Mouse (Mus musculus) G1E-ER4 (cell line): ENCODE data around the gene Rnf224. TPM values are rescaled to one million over a fixed set of nuclear protein-coding genes. Genes with fewer than 3 reads are reported as not detected.

Source experiments
- GATA1 ChIP-seq: IDR thresholded peaks from one replicate; pipeline ENCODE4 v1.8.0; 2012; ENCODE audit warnings: low read length, inconsistent platforms
- polyA plus RNA-seq: library from polyadenylated mRNA; stranded (reverse); fragments of >175 nt; gene quantifications from 2 replicates; pipeline ENCODE4 v1.2.3, GENCODE M21; 2012

The Rnf224 gene
- 0.04 and 0.10 TPM in 2 replicates for polyA plus RNA-seq

DNA sequence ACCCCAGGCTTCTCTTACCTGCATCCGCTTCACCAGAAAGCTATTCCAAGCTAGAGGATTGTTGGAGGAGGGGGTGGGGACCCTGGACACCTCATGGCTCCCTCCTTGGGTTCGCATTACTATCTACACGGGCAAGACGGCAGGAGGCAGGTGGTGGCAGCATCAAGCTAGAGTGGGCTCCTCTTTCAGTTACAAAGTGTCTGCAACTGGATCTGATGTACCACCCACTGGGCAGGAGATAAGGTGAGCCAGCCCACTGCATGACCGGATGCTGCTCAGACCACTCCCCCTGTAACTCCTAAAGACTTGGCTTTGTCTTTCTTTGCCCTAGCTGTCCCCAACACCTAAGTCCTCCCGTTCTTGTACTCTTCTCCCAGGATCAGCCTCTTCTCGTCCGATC, at the start of gene Rnf224:
Rnf224 (minus strand) TSS at position 174 of the 400 bp plus-strand sequence.
- TF ChIP-seq GATA1, result no peak

DNA sequence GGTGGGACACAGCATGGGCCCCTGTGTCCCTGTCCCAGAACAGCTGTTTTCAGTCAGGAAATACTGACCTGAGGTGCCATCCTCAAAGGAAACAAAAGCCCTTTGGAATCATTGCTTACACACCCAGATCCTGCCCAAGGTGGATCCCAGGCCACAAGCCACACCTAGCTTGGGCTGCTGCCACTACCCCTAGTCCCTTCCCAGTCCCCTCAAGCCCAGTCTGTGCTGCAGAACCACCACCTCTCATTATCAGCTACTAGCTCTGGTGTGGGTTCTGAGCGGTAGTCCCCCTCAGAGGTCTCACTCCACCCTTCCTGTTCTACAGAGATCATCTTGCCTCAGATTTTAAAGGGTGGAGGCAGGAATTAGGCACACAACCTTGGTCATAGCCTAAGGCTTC, 49.7 kb upstream of the Rnf224 start:
- no peak for TF ChIP-seq GATA1

DNA sequence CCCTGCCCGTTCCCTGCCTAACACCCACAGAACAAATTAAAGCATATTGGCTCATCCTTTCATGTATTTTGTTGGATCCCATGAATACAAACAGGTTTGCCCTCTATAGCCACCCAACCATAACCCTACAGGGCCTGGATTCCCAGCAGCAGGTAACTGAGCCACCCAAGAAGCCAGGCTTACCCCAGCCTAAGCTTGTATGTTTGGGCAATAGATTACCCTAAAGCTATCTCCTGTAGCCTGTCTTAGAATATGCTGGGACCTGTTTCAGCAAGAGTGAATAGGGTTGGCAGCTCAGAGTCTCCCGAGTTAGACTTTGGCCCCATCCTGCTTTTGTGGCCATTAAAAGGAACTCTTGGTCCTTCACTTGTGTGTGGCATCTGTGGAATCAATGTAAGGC, 49.0 kb upstream of the Rnf224 start:
- no peak for TF ChIP-seq GATA1

DNA sequence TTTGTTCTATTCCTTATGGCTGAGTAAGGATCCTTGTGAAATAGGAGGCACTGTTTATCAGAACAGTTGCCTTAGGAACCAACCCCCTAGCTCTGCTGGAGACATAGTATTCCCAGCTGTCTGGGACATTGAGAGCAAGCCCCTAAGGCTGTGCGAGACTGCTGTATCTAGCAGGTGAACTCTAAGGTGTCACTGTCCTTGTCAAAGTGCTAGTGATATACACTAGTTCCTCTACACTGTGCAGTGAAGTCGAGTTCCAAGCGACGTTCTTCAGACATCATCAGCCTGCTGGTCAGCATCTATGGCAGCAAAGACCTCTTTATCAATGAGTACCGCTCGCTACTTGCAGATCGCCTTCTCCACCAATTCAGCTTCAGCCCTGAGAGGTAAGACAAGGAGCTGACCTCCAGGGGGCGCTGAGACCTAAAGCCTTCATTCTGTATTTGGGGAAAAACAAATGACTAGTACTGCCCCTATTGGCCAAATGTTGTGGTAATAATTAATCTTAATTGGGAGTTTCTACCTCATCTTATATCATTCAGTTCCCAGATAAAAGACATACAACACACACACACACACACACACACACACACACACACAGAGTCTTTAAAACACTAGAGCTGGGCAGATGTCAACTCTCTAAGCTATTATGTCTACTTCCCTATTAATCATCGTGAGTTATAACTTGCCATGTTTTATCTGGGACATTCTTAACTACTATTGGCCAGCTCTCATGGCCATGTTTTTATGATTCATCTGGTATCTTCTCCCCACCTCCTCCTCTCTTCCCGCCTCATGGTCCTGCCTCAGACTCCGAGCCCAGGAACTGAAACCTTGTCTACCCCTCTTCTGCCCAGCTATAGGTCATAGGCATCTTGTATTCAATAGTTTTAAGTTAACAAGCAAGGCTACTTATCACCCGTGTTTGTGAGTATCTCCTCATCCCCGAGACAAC, 42.6 kb upstream of the Rnf224 start:
- TF ChIP-seq GATA1, result no peak

DNA sequence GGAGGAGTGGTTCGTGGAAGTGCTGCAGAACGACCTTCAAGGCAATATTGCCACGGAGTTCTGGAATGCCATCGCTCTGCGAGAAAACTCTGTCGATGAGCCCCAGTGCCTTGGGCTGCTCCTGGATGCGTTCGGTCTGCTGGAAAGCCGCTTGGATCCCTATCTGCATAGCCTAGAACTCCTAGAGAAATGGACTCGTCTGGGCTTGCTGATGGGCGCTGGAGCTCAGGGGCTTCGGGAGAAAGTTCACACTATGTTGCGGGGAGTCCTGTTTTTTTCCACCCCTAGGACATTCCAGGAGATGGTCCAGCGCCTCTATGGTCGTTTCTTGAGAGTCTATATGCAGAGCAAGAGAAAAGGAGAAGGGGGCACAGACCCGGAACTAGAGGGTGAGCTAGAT, 36.4 kb upstream of the Rnf224 start:
- TF ChIP-seq GATA1, result no peak

DNA sequence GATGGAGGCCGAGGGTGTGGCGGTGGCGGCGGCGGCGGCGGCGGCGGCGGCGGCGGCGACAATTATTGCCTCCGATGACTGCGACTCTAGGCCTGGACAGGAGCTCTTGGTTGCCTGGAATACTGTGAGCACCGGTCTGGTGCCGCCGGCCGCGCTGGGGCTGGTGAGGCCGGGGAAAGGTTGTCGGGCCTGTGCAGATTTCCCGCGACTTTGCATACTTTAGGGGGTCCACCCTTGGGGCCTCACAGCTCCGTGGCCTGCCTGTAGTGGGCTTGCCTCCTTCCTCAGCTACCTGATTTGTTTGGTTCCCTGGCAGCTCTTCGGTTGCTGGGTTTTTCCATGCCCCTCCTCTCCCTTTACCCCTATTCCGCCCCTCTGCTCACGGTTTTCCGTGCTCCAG, 35.9 kb upstream of the Rnf224 start:
- no peak for TF ChIP-seq GATA1

DNA sequence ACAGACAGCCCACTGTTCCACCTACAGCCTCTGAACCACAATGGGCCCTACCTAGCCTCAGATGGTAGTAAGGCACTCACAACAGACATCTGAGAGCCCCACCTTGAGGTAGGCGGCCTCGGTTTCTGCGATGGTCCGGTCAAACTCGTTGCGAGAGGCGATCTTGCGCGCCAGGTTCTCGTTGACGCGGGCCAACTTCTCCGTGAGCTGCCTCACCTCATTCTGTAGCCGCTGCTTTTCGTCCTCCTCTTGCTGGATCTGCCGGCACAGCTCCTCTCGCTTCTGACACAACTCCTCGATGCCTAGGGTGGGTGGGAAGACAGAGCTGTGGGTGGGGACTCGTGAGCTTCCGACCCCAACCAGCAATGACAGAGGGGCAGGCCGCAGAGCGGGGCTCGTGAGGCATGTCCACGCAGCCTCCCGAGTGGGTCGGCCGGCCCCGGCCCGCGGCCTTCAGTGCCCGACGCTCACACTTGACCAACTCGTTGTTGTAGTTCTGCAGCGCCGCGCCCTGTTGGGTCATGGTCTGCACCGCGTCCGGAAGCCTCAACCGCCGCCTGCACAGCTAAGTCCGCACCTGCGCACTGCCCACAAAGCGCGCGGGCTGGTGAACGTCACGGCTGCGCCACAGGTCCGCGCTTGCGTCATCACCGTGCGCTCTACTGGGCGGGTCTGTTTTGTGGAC, 35.4 kb upstream of the Rnf224 start, which contains the start of the genes Ssna1 and Anapc2:
Ssna1 (minus strand) TSS at position 612 of the 685 bp plus-strand sequence.
Anapc2 (plus strand) TSS at position 652 of the 685 bp plus-strand sequence.
- TF ChIP-seq GATA1, result no peak

DNA sequence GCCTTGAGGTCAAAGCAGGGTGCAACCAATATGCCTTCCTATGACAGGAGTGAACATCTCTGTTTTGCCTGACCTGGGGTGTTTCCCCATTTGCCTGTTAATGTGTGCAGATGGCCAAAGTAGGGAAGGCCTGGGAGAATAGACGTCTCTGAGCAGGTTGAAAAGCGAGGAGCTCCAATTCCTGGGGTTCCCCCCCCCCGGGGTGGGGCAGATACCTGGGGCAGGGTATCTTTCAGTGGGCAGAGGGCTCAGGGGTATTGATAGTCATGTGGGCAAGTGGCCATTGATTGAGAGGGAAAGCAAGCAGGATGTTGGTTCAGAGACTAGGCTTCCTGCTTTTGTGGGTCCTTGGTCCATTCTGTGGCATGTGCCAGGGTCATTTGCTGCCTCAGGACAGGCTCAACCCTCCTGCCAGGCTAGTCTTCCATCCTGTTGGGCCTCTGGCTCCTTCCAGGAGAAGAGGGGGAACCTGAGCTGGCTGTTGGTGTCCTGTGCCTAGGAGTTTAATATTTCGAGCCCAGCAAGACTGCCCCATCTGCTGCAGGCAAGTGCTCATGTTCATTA, 31.2 kb upstream of the Rnf224 start:
- no peak for TF ChIP-seq GATA1

DNA sequence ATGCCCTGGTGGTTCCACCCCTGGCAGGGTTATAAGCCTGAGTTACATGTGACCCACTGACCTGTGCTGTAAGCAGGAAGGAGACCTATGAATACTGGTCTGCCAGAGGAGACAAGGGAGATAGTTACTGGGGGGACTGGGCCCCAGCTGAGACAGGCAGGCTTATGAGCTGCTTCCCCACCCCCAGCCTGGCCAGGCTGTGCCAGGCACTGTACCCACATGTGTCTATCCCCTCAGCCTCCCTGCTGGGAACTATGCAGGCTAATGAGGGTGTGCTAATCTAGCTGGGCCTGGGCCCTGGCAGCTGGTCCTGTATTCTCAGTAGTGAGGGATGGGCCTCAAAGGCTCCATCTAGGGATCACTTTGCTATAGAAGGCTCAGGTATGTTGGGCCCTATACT, 30.7 kb upstream of the Rnf224 start:
- TF ChIP-seq GATA1, result no peak

DNA sequence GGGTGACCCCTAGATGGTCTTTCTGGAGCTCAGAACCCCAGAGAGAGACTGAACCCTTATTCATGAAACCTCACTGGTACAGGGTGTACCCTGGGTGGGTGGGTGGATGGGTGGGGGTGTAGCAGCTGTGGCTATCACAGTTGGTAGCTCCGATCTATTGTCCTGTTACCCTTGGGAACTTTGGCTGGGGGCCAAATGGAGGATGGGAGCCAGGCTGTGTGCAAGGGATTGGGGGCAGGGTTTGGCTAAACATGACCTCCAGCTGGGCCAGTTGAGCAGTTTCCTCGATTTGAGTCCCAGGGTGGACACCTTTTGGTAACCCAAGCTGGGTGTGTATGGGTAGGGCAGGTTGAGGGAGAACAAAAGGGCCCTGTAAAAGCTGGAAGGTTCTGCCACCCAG, 30.1 kb upstream of the Rnf224 start:
- no peak for TF ChIP-seq GATA1

DNA sequence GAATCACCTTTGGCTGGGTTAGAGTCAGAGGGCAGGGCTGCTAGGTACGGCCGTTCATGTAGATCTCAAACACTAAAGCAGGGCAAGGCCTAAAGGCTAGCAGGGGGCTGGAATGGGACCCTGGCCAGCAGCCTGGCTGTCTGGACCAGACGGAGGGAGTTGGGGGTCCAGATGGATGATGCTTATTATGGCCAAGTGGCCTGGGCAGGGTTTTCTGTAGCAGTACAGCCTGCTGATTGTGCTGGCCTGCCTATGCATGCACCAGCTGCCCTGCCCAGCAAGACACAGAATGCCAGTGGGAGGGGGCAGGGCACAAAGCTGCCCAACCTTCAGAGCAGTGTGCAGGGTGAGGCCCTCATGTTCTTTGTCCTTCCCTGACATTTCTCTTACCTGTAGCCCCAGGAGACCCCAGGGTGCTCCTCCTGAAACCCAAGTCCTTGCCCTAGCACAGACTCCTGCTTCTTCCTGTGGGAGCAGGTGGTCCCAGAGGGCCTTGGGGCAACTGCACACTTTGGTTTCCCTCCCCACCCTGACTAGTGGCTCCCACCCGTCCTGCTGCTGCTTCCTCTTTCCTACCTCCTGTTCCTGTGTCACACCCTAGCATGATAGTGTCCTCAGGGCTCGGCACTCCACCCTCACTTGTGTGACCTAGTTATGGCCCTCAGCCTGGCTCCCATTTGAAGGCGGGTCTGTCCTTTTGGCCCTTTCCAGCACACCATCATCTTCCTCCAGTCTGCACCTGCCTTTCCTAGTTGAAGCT, 29.5 kb upstream of the Rnf224 start:
- no peak for TF ChIP-seq GATA1

DNA sequence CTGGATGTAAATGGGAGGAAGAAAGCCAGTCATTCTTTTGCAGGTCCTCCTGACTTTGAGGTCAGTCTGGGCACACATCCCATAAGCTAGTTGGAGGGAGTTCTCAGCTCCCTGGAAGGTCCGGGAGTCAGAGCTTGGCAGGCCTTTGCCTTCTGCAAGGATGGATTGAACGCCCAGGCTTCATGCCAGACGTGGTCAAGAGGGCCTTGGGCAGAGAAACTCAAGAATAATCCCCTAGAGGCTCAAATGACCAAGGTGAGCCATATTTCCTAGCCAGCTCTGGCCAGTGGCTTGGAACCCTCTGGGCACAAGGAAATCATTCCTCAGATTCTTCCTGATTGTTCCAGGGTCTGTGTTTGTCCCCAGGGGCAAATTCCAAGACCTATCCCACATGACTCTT, 28.3 kb upstream of the Rnf224 start:
- no peak for TF ChIP-seq GATA1

DNA sequence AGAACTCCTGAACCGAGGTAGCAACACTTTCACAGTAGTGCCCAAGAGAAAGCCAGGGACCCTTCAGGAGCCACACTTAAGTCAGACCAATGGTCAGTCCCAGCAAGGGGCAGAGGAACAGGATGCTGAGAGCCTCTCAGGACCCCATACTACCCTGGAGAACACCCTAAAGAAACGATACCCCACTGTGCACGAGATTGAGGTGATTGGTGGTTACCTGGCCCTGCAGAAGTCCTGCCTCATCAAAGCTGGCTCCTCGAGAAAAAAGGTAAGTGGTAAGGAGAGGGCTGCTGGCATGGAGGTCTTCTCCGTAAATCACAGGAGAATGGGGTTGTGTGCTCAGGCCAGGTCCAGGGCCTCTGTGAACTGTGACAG, 27.7 kb upstream of the Rnf224 start:
- TF ChIP-seq GATA1, result no peak

DNA sequence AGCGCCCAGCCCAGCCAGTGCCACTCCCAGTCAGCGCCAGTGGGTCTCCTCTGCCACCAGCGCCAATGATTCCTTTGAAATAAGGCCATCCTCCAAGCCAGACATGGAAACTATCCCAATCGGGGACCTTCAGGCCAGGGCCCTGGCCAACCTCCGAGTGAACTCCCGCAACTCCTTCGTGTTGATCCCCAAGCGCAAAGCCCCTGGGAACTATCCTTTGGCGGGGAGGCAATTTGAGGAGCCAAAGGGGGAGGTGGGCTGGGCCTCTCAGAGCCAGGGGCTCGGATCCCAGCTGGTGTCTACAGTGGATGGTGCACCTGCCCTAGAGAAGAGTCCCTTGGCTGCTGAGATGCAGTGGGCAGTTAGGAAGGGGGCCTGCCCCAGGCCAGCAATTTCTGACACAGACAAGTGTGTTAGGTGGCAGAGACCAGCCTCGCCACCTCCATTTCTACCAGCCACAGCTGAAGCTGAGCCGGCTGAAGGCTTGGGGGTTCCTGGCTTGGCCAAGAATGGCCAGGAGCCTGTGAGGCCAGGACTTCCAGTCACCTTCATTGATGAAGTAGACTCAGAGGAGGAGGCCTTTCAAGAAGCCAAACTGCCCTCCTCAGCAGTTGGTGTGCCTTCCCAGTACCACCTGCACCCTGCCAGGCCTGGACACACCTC, 27.2 kb upstream of the Rnf224 start:
- no peak for TF ChIP-seq GATA1

DNA sequence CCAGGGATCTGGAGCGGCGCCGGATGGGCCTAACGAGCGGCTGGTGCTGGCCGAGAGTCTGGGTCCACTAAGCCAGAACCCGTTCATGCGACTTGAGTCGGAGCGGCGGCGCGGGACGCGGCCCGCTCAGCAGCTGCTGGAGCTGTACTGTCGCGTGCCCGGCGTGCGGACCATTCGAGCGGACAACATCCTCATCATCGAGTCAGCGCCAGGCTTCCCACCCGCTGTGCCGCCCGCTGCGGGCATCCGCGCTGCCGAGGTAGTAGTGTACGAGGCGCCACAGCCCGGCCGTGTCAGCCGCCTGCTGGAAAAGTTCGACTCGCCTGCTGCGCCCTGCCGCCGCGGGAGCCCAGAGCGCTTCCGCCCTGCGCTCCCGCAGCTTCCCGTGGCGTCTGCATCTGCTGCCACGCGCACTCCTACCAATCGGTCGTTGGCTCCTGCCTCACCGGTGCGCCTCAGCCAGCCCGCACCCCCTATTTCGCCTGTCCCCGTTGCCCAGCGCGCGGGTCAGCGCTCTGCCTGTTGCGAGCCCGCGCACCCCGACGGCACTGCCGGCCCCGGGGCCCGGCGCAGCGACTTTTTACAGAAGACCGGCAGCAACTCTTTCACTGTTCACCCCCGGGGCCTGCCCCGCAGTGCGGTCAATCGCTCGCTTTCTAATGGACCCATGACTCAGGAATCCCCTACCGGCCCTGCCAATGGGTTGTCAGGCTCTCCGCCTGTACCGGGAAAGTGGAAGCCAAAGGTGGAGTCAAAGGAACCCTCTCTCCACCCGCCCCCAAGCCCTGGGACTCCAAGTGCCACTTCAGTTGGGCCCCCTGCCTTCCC, 26.4 kb upstream of the Rnf224 start:
- TF ChIP-seq GATA1, result no peak
